Mouse (Mus musculus): Measurements from ENCODE around the gene Clec4g. TPM values are rescaled to one million over a fixed set of nuclear protein-coding genes. Genes with fewer than 3 reads are reported as not detected.
"Not testable (repeated sequence)": the region's sequence is repeated elsewhere in the genome, so short reads cannot be mapped to it uniquely, and the experiment has no call there.

Gene Clec4g
- 1 to 10 TPM in 1 of 2 experiments, not detected in 1; 4.1 TPM for total RNA-seq (2021)
- long read RNA-seq, experiment 1, partial matches to known transcripts, result 1 of 3 reads
- long read RNA-seq, experiment 1, other reads (novel, unspliced or antisense), result 0 of 3 reads
- long read RNA-seq, experiment 2, result 0 reads

GRCm38 (mm10) chr8:3720551-3720950 is at the start of gene Clec4g:
Clec4g (minus strand) TSS chr8:3720651.
- DNase-seq (ENCODE audit: low spot score in 2 of 2), result no peak

GRCm38 (mm10) chr8:3768641-3769040 is 48.2 kb upstream of the Clec4g start:
- DNase-seq (ENCODE audit: low spot score in 2 of 2), result not testable (repeated sequence)

GRCm38 (mm10) chr8:3754261-3754850 is 33.9 kb upstream of the Clec4g start:
- DNase-seq (ENCODE audit: low spot score in 2 of 2), result peak; percentile 56 to 67

GRCm38 (mm10) chr8:3748761-3749160 is 28.3 kb upstream of the Clec4g start, which contains the start of gene Cd209a:
Cd209a (minus strand) TSS chr8:3748984.
- DNase-seq (ENCODE audit: low spot score in 2 of 2), result no peak

GRCm38 (mm10) chr8:3736947-3737346 is 16.5 kb upstream of the Clec4g start:
- DNase-seq (ENCODE audit: low spot score in 2 of 2), result no peak

GRCm38 (mm10) chr8:3735599-3735998 is 15.1 kb upstream of the Clec4g start:
- DNase-seq (ENCODE audit: low spot score in 2 of 2), result no peak

- no peak for DNase-seq (ENCODE audit: low spot score in 2 of 2)
Measured at GRCm38 (mm10) chr8:3734084-3734483, 13.6 kb upstream of the Clec4g start.

- DNase-seq (ENCODE audit: low spot score in 2 of 2), result no peak
Measured at GRCm38 (mm10) chr8:3721041-3721440, 590 bp upstream of the Clec4g start.

- peak; percentile 42 to 56 for DNase-seq (ENCODE audit: low spot score in 2 of 2)
Measured at GRCm38 (mm10) chr8:3718559-3718958, 1.9 kb downstream of the Clec4g start.

- no peak for DNase-seq (ENCODE audit: low spot score in 2 of 2)
Measured at GRCm38 (mm10) chr8:3717321-3717954, 3.0 kb downstream of the Clec4g start.

- DNase-seq (ENCODE audit: low spot score in 2 of 2), result no peak
Measured at GRCm38 (mm10) chr8:3711646-3712045, 8.8 kb downstream of the Clec4g start.

GRCm38 (mm10) chr8:3710312-3710711 is 10.1 kb downstream of the Clec4g start:
- no peak for DNase-seq (ENCODE audit: low spot score in 2 of 2)

- DNase-seq (ENCODE audit: low spot score in 2 of 2), result no peak
Measured at GRCm38 (mm10) chr8:3707611-3708010, 12.8 kb downstream of the Clec4g start.

GRCm38 (mm10) chr8:3705711-3706110 is 14.7 kb downstream of the Clec4g start:
- no peak for DNase-seq (ENCODE audit: low spot score in 2 of 2)

- DNase-seq (ENCODE audit: low spot score in 2 of 2), result no peak
Measured at GRCm38 (mm10) chr8:3701491-3701890, 19.0 kb downstream of the Clec4g start.

- no peak for DNase-seq (ENCODE audit: low spot score in 2 of 2)
Measured at GRCm38 (mm10) chr8:3694121-3694520, 26.3 kb downstream of the Clec4g start, which contains the start of gene Fcer2a. Fcer2a (minus strand) TSS chr8:3694175.

- DNase-seq (ENCODE audit: low spot score in 2 of 2), result no peak
Measured at GRCm38 (mm10) chr8:3690774-3691173, 29.7 kb downstream of the Clec4g start.

GRCm38 (mm10) chr8:3687537-3687936 is 32.9 kb downstream of the Clec4g start:
- no peak for DNase-seq (ENCODE audit: low spot score in 2 of 2)

- no peak for DNase-seq (ENCODE audit: low spot score in 2 of 2)
Measured at GRCm38 (mm10) chr8:3685422-3685821, 35.0 kb downstream of the Clec4g start.

GRCm38 (mm10) chr8:3684530-3684929 is 35.9 kb downstream of the Clec4g start:
- DNase-seq (ENCODE audit: low spot score in 2 of 2), result no peak

GRCm38 (mm10) chr8:3683408-3684176 is 36.9 kb downstream of the Clec4g start:
- DNase-seq (ENCODE audit: low spot score in 2 of 2), result no peak

GRCm38 (mm10) chr8:3682435-3682834 is 38.0 kb downstream of the Clec4g start:
- DNase-seq (ENCODE audit: low spot score in 2 of 2), result no peak

All from adrenal gland, postnatal 4 days (tissue).